Mouse (Mus musculus): ENCODE results near the gene Gpatch1. TPM values are rescaled to one million over a fixed set of nuclear protein-coding genes. Genes with fewer than 3 reads are reported as not detected.
"Not testable (repeated sequence)": the region's sequence is repeated elsewhere in the genome, so short reads cannot be mapped to it uniquely, and the experiment has no call there.

Gpatch1 gene
- polyA plus RNA-seq, 1 experiment from 2014 or later = 14.8 TPM

- H3K4me1 ChIP-seq (ENCODE audit: control insufficient read depth, insufficient read depth, low read length) = peaks cover 6% of the 10 kb centered on the region
- 20% methylated on average over 7 of the region's 7 CpGs for WGBS
- H3K4me2 ChIP-seq (ENCODE audit: low read depth, low read length) = no peak overlapping the region
- no peaks in the 10 kb centered on the region for H3K9me3 ChIP-seq (ENCODE audit: control insufficient read depth, low read length)
- no peaks in the 10 kb centered on the region for H3K27me3 ChIP-seq (replicated peaks; ENCODE audit: control insufficient read depth, insufficient read depth, low read length)
- H3K4me3 ChIP-seq (ENCODE audit: low read length) = no peak overlapping the region
- H3K36me3 ChIP-seq (ENCODE audit: control insufficient read depth, insufficient read depth, low read length) = no peaks in the 10 kb centered on the region
- ATAC-seq = peak; percentile 4; the same call in 1 of the 2 replicates
- H3K9ac ChIP-seq (ENCODE audit: low read depth, low read length) = no peak overlapping the region
- no peak overlapping the region for H3K27ac ChIP-seq (ENCODE audit: low read length)
These were observed 53.5 kb downstream of the Gpatch1 start for GRCm38 (mm10) chr7:35264746-35265145.

DNA sequence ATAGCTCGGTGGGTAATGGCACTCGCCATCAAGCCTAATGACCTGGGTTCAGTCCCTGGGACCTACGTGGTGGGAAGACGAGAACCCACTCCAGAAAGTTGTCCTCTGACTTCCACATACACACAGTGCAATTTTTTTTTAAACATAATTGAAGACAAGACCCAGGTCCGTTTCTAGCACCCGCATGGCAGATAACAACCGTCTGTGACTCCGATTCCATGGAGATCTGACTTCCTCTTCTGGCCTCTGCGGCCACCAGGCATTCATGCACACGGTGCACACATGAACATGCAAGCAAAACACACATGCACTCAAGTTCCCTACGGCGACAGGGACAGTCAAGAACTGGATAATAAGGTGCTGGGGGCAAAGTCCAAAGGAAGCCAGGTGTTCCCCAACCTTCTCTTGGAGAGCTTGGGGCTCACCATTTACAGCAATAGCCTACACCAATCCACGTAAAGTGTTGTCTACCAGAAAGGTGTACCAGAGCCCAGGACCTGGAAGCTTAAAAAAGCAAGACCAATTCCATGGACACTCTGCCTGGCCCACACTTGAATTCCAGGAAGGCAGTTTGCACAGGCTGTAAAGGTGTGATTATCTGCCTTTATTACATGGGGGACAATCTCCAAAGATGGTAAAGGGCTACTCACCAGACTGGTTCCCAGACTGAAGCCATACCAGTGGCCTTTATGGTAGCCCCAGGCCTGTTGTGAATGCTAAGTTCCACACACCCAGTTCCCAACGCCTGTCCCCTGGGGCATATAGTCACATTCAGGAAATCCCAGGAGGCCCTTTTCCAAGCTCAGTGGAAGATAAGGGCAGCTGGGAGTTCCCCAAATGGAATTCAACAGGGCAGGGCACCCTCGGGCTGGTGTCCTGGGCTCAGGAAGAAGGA lies 54.4 kb downstream of the Gpatch1 start:
- Histone ChIP-seq H3K9ac (ENCODE audit: low read depth, low read length) (no peak overlapping the region), H3K4me3 (ENCODE audit: low read length) (no peak overlapping the region), H3K27ac (ENCODE audit: low read length) (peak overlapping the region; percentile 26; the same call in 1 of the 2 replicates), H3K4me1 (ENCODE audit: control insufficient read depth, insufficient read depth, low read length) (peaks cover 2% of the 10 kb centered on the region; the same call in 1 of the 2 replicates), H3K27me3 (replicated peaks; ENCODE audit: control insufficient read depth, insufficient read depth, low read length) (no peaks in the 10 kb centered on the region), H3K9me3 (ENCODE audit: control insufficient read depth, low read length) (no peaks in the 10 kb centered on the region), H3K36me3 (ENCODE audit: control insufficient read depth, insufficient read depth, low read length) (no peaks in the 10 kb centered on the region), H3K4me2 (ENCODE audit: low read depth, low read length) (no peak overlapping the region)
- peak; percentile 84 for ATAC-seq
- 68% methylated on average over 15 of the region's 15 CpGs for WGBS

- WGBS = 90% methylated on average over 8 of the region's 8 CpGs
- Histone ChIP-seq H3K4me1 (ENCODE audit: control insufficient read depth, insufficient read depth, low read length) (peaks cover 2% of the 10 kb centered on the region; the same call in 1 of the 2 replicates), H3K4me2 (ENCODE audit: low read depth, low read length) (no peak overlapping the region), H3K4me3 (ENCODE audit: low read length) (no peak overlapping the region), H3K27ac (ENCODE audit: low read length) (no peak overlapping the region), H3K9me3 (ENCODE audit: control insufficient read depth, low read length) (no peaks in the 10 kb centered on the region), H3K36me3 (ENCODE audit: control insufficient read depth, insufficient read depth, low read length) (no peaks in the 10 kb centered on the region), H3K27me3 (replicated peaks; ENCODE audit: control insufficient read depth, insufficient read depth, low read length) (no peaks in the 10 kb centered on the region), H3K9ac (ENCODE audit: low read depth, low read length) (no peak overlapping the region)
- ATAC-seq = no peak
These were observed 58.9 kb downstream of the Gpatch1 start for GRCm38 (mm10) chr7:35259384-35259783.

DNA sequence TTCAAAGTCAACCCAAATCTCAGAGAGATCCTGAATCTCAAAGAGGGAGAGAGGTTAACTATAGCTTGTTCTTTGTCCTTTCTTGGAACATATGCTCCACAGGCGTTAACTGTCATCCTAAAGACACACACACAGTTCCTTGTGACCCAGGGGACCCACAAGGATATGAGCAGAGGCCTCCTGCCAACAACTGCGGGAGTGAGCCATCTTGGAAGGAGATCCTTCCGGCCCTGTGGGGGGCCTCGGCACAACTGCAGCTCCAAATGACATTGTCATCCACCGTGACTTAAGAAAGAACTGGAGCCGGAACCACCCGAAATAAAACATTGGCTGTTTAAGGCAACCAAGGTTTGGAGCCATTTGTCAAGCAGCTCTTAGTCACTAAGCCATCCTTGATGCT lies 59.9 kb downstream of the Gpatch1 start:
- Histone ChIP-seq H3K4me1 (ENCODE audit: control insufficient read depth, insufficient read depth, low read length) (no peaks in the 10 kb centered on the region), H3K36me3 (ENCODE audit: control insufficient read depth, insufficient read depth, low read length) (no peaks in the 10 kb centered on the region), H3K9ac (ENCODE audit: low read depth, low read length) (no peak overlapping the region), H3K4me2 (ENCODE audit: low read depth, low read length) (no peak overlapping the region), H3K9me3 (ENCODE audit: control insufficient read depth, low read length) (no peaks in the 10 kb centered on the region), H3K27me3 (replicated peaks; ENCODE audit: control insufficient read depth, insufficient read depth, low read length) (no peaks in the 10 kb centered on the region), H3K4me3 (ENCODE audit: low read length) (no peak overlapping the region), H3K27ac (ENCODE audit: low read length) (no peak overlapping the region)
- no peak for ATAC-seq
- 61% methylated on average over 7 of the region's 7 CpGs for WGBS

GRCm38 (mm10) chr7:35252041-35252558 lies 66.1 kb downstream of the Gpatch1 start:
- WGBS = 10% methylated on average over 13 of the region's 13 CpGs
- no peaks in the 10 kb centered on the region for H3K27me3 ChIP-seq (replicated peaks; ENCODE audit: control insufficient read depth, insufficient read depth, low read length)
- peaks cover 4% of the 10 kb centered on the region; the same call in 1 of the 2 replicates for H3K4me1 ChIP-seq (ENCODE audit: control insufficient read depth, insufficient read depth, low read length)
- H3K9me3 ChIP-seq (ENCODE audit: control insufficient read depth, low read length) = no peaks in the 10 kb centered on the region
- peak overlapping the region; percentile 7; the same call in 1 of the 2 replicates for H3K4me3 ChIP-seq (ENCODE audit: low read length)
- no peak overlapping the region for H3K27ac ChIP-seq (ENCODE audit: low read length)
- peak overlapping the region; percentile 1; the same call in 1 of the 2 replicates for H3K9ac ChIP-seq (ENCODE audit: low read depth, low read length)
- peak overlapping the region; percentile 24 for H3K4me2 ChIP-seq (ENCODE audit: low read depth, low read length)
- H3K36me3 ChIP-seq (ENCODE audit: control insufficient read depth, insufficient read depth, low read length) = no peaks in the 10 kb centered on the region
- peak; percentile 67 for ATAC-seq

DNA sequence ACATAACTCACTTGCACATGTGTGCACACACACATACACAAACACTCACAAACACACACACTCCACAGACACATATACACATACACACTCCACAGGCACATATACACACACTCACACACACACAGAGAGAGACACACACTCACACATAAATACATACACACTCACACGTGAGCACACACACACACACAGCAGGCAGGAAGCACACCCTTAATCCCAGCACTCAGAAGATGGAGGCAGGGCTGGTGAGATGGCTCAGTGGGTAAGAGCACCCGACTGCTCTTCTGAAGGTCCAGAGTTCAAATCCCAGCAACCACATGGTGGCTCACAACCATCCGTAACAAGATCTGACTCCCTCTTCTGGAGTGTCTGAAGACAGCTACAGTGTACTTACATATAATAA lies 80.3 kb downstream of the Gpatch1 start:
- H3K4me1 ChIP-seq (ENCODE audit: control insufficient read depth, insufficient read depth, low read length); H3K4me3 ChIP-seq (ENCODE audit: low read length); ATAC-seq; H3K36me3 ChIP-seq (ENCODE audit: control insufficient read depth, insufficient read depth, low read length); H3K9me3 ChIP-seq (ENCODE audit: control insufficient read depth, low read length); H3K4me2 ChIP-seq (ENCODE audit: low read depth, low read length); H3K9ac ChIP-seq (ENCODE audit: low read depth, low read length); H3K27ac ChIP-seq (ENCODE audit: low read length); H3K27me3 ChIP-seq (replicated peaks; ENCODE audit: control insufficient read depth, insufficient read depth, low read length): not testable (repeated sequence)
- WGBS = 78% methylated on average over 2 of the region's 3 CpGs

DNA sequence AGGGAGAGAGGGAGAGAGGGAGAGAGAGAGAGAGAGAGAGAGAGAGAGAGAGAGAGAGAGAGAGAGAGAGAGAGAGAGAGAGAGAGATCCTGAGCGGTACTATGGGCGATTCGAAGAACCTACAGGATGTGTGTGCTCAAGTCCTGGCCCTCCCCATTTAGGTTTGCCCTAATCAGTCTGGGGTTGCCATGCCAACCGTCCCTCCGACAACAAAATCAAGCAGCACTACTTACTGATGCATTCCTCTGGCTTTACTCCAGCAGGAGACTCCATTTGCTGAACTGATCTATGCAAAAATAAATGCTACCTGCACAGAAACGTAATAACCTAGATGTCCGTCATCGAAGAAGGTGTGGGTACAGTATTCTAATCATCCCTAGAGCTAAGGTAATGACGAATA lies 82.9 kb downstream of the Gpatch1 start:
- peak overlapping the region; percentile 37 for H3K4me3 ChIP-seq (ENCODE audit: low read length)
- no peaks in the 10 kb centered on the region for H3K27me3 ChIP-seq (replicated peaks; ENCODE audit: control insufficient read depth, insufficient read depth, low read length)
- no peaks in the 10 kb centered on the region for H3K36me3 ChIP-seq (ENCODE audit: control insufficient read depth, insufficient read depth, low read length)
- H3K9me3 ChIP-seq (ENCODE audit: control insufficient read depth, low read length) = 0 out of 2 replicates have a peak, but pooled peaks cover 2% of the 10 kb centered on the region
- WGBS = 20% methylated on average over 9 of the region's 9 CpGs
- H3K27ac ChIP-seq (ENCODE audit: low read length) = peak overlapping the region; percentile 20; the same call in 1 of the 2 replicates
- H3K4me2 ChIP-seq (ENCODE audit: low read depth, low read length) = peak overlapping the region; percentile 50
- H3K9ac ChIP-seq (ENCODE audit: low read depth, low read length) = peak overlapping the region; percentile 46
- ATAC-seq = peak; percentile 69
- H3K4me1 ChIP-seq (ENCODE audit: control insufficient read depth, insufficient read depth, low read length) = 0 out of 2 replicates have a peak, but pooled peaks cover 3% of the 10 kb centered on the region

DNA sequence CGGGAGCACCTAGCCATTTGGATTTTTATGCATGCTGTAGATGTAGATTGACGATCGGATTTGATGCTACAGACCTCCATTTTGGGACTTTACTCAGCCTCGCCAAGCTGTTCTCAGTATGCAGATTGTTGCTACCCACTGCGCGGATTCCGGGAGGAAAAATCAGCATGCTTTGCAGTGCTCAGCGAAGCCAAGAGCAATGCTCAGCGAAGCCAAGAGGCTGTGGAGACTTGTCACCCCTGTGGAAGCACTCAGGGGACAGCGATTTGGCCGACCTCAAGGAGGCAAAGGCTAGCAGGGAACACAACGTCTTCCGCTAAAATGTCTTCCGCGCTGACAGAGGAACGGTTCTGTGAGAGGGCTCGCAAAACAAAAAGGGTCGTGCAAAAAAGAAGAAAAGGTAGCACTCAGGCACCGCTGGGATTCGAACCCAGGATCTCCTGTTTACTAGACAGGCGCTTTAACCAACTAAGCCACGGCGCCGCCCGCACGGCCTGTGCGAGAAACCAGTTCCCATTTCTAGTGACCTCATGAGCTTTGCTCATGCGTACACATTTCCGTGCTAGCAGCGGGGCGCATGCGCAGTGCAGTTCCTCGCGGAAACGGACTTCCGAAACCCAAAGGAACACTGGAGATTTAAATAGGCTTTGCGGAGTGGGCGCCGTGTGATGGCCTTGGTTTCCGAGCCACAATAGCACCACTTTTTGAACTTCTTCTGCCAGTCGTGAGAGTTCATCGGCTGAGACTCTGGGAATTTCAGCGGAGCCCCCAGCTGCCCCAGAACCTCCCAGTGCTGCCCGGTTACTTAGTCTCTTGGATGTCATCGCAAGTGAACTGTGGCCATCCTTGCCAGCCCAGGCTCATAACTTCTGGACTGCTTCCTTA lies 83.6 kb downstream of the Gpatch1 start:
- Histone ChIP-seq H3K27ac (ENCODE audit: low read length) (peak overlapping the region; percentile 95), H3K9ac (ENCODE audit: low read depth, low read length) (peak overlapping the region; percentile 75), H3K36me3 (ENCODE audit: control insufficient read depth, insufficient read depth, low read length) (no peaks in the 10 kb centered on the region), H3K4me2 (ENCODE audit: low read depth, low read length) (peak overlapping the region; percentile 67), H3K4me1 (ENCODE audit: control insufficient read depth, insufficient read depth, low read length) (0 out of 2 replicates have a peak, but pooled peaks cover 3% of the 10 kb centered on the region), H3K27me3 (replicated peaks; ENCODE audit: control insufficient read depth, insufficient read depth, low read length) (no peaks in the 10 kb centered on the region), H3K9me3 (ENCODE audit: control insufficient read depth, low read length) (0 out of 2 replicates have a peak, but pooled peaks cover 2% of the 10 kb centered on the region), H3K4me3 (ENCODE audit: low read length) (peak overlapping the region; percentile 65)
- peak; percentile 97 for ATAC-seq
- under 1% methylated on average over 45 of the region's 45 CpGs for WGBS

Measured in intestine, embryonic 16.5 days (tissue).